Comparison of ENCODE assay signal across 21 mouse cellular contexts in genomic region chr10:93331543-93331942, GRCm38 (mm10). TPM values are rescaled to one million over a fixed set of nuclear protein-coding genes. Genes with fewer than 3 reads are reported as not detected.
A peak's percentile ranks its signal among the peaks of the same experiment; 100 is the strongest.
DNase-seq lines count a peak whose midpoint lies in the region; ATAC-seq lines count a peak whose summit lies in the region.
"Had no signal": no experiment of that assay in that cellular context is flagged by ENCODE, and none has a peak within 500 bp of the region (broad histone marks: within the 10 kb centered on the region; RNA-seq: fewer than 3 reads in every experiment).

No protein-coding gene starts in this region.

- no peak overlapping the region for H3K9ac ChIP-seq in neural tube, embryonic 13.5 days
- no peak overlapping the region for H3K9ac ChIP-seq in neural tube, embryonic 15.5 days (replicated peaks)
- H3K9ac ChIP-seq: forebrain, embryonic 15.5 days; limb, embryonic 12.5 days; liver, postnatal 0 days had no signal

- peak; percentile 17 for DNase-seq in adrenal gland, adult 2 months
- no peak for DNase-seq in adrenal gland, adult 8-10 months
- DNase-seq in gastrocnemius, postnatal 14 days: peak; percentile 22
- DNase-seq in gastrocnemius, adult 18-20 months (ENCODE audit: low spot score): no peak
- no peak for DNase-seq in neural tube, embryonic 10.5 days (ENCODE audit: extremely low spot score, low spot score)
- DNase-seq in ovary, adult 18-20 months (ENCODE audit: low spot score): no peak
- DNase-seq: cerebellum, adult 9-11 months; heart, postnatal 4 days; liver, postnatal 0 days; right cerebral cortex, adult 18-20 months; right cerebral cortex, postnatal 4 days; thymus, postnatal 14 days had no signal

- no peak overlapping the region for H3K4me2 ChIP-seq in neural tube, embryonic 13.5 days
- no peak overlapping the region for H3K4me2 ChIP-seq in neural tube, embryonic 15.5 days
- H3K4me2 ChIP-seq: forebrain, embryonic 15.5 days; limb, embryonic 12.5 days; liver, embryonic 11.5 days; midbrain, embryonic 11.5 days had no signal

- H3K27me3 ChIP-seq in neural tube, embryonic 13.5 days: no peaks in the 10 kb centered on the region
- no peaks in the 10 kb centered on the region for H3K27me3 ChIP-seq in neural tube, embryonic 15.5 days (replicated peaks)
- H3K27me3 ChIP-seq: forebrain, embryonic 15.5 days; limb, embryonic 12.5 days had no signal

- WGBS in neural tube, embryonic 13.5 days: 75% methylated on average over 4 of the region's 4 CpGs
- 74% methylated on average over 4 of the region's 4 CpGs for WGBS in neural tube, embryonic 15.5 days

- H3K4me3 ChIP-seq in neural tube, embryonic 13.5 days: no peak overlapping the region
- no peak overlapping the region for H3K4me3 ChIP-seq in neural tube, embryonic 15.5 days (replicated peaks)
- H3K4me3 ChIP-seq: embryonic facial prominence, embryonic 10.5 days; forebrain, embryonic 15.5 days; limb, embryonic 12.5 days had no signal

- no peaks in the 10 kb centered on the region for H3K36me3 ChIP-seq in neural tube, embryonic 13.5 days
- no peaks in the 10 kb centered on the region for H3K36me3 ChIP-seq in neural tube, embryonic 15.5 days
- H3K36me3 ChIP-seq: embryonic facial prominence, embryonic 10.5 days; forebrain, embryonic 15.5 days; limb, embryonic 12.5 days had no signal

- H3K4me1 ChIP-seq in neural tube, embryonic 13.5 days (replicated peaks): peaks cover 13% of the 10 kb centered on the region; the same call in 1 of the 2 replicates
- no peaks in the 10 kb centered on the region for H3K4me1 ChIP-seq in neural tube, embryonic 15.5 days
- H3K4me1 ChIP-seq: forebrain, embryonic 15.5 days had no signal

- intact Hi-C loops in gastrocnemius, postnatal 14 days (cut with DNase I; ENCODE audit: low total_unique reads): no loop called here

- H3K27ac ChIP-seq in neural tube, embryonic 13.5 days (replicated peaks): no peak overlapping the region
- no peak overlapping the region for H3K27ac ChIP-seq in neural tube, embryonic 15.5 days (replicated peaks)
- H3K27ac ChIP-seq: embryonic facial prominence, embryonic 10.5 days; forebrain, embryonic 15.5 days; limb, embryonic 12.5 days had no signal

- no peaks in the 10 kb centered on the region for H3K9me3 ChIP-seq in neural tube, embryonic 13.5 days
- H3K9me3 ChIP-seq in neural tube, embryonic 15.5 days (replicated peaks): no peaks in the 10 kb centered on the region
- H3K9me3 ChIP-seq: embryonic facial prominence, embryonic 10.5 days; forebrain, embryonic 15.5 days; limb, embryonic 12.5 days had no signal

- peak; percentile 36; the same call in 1 of the 2 replicates for ATAC-seq in neural tube, embryonic 13.5 days (ENCODE audit: low read depth)
- peak; percentile 50 for ATAC-seq in neural tube, embryonic 15.5 days (ENCODE audit: low FRiP score)
- ATAC-seq: forebrain, embryonic 15.5 days; intestine, postnatal 0 days; liver, postnatal 0 days; lung, postnatal 0 days had no signal

RNA-seq across cellular contexts. Expression of gene Elk3, which starts 20.6 kb away (rescaled TPM):
- 10 to 100 TPM; 31.1 to 51.5 TPM for total RNA-seq in adrenal gland, adult 2 months (2021)
- 54.3 and 59.5 TPM in 2 replicates for polyA plus RNA-seq in adrenal gland, adult 2 months (2012; rRNA removed)
- 10 to 100 TPM; 32.3 to 51.1 (median 46.1) TPM for total RNA-seq in adrenal gland, adult 8-10 months (2022)
- total RNA-seq in gastrocnemius, postnatal 14 days (2021): 10 to 100 TPM; 31.7 to 32.9 TPM
- 10 to 100 TPM in 1 of 2 experiments, 1 to 10 TPM in 1; 7.2 to 11.4 TPM for total RNA-seq in gastrocnemius, adult 18-20 months (2021)
- polyA plus RNA-seq in neural tube, embryonic 13.5 days (2015; fragmentation: Nextera tagmentation; extraction: Ambion mirVana): 15.1 and 18.3 TPM in 2 replicates
- polyA plus RNA-seq in neural tube, embryonic 15.5 days (2015; fragmentation: Nextera tagmentation; extraction: Ambion mirVana): 8.6 and 10.1 TPM in 2 replicates

Comparison
In these comparisons a context has a peak if more than half of its experiments do, and no peak if none do; other contexts are left out.
1. DNase-seq: peak in adrenal gland, adult 2 months (single experiment) and gastrocnemius, postnatal 14 days (single experiment); none in adrenal gland, adult 8-10 months (single experiment), gastrocnemius, adult 18-20 months (single experiment), neural tube, embryonic 10.5 days (single experiment) and ovary, adult 18-20 months (single experiment).